Mouse (Mus musculus) stomach, postnatal 0 days (tissue): ENCODE measurements around the gene Gal. TPM values are rescaled to one million over a fixed set of nuclear protein-coding genes. Genes with fewer than 3 reads are reported as not detected.

ENCODE experiments used
- ATAC-seq: fragments of 200-750 bp; cut with Nextera tagmentation; 2 replicates; pipeline ENCODE4 v1.8.0; 2017; ENCODE audit not compliant: low FRiP score, low TSS enrichment
- DNase-seq: peaks from one replicate; pipeline ENCODE4 v3.0.0-alpha.2; 2016; ENCODE audit warnings: low spot score
- H3K27ac ChIP-seq: fragments of 300-500 bp; sonication (generic); replicated peaks from 2 replicates; pipeline ENCODE4 v1.5.1; 2014; ENCODE audit warnings: mild to moderate bottlenecking, control low read depth
- H3K27me3 ChIP-seq: fragments of 300-500 bp; sonication (generic); 2 replicates; pipeline ENCODE4 v1.6.1; 2014; ENCODE audit warnings: low read length; ENCODE audit not compliant: control insufficient read depth, insufficient read depth
- H3K36me3 ChIP-seq: fragments of 300-500 bp; sonication (generic); 2 replicates; pipeline ENCODE4 v1.6.1; 2014; ENCODE audit warnings: low read length, mixed read lengths; ENCODE audit not compliant: control insufficient read depth, insufficient read depth
- H3K4me1 ChIP-seq: fragments of 300-500 bp; sonication (generic); replicated peaks from 2 replicates; pipeline ENCODE4 v1.6.1; 2014; ENCODE audit warnings: antibody characterized with exemption; ENCODE audit not compliant: control insufficient read depth, insufficient read depth
- H3K4me2 ChIP-seq: fragments of 300-500 bp; sonication (generic); replicated peaks from 2 replicates; pipeline ENCODE4 v1.6.1; 2014; ENCODE audit warnings: low read depth, mild to moderate bottlenecking, control low read depth, moderate library complexity
- H3K4me3 ChIP-seq: fragments of 300-500 bp; sonication (generic); 2 replicates; pipeline ENCODE4 v1.5.1; 2014; ENCODE audit warnings: low read depth, low read length, control low read depth
- H3K9ac ChIP-seq: fragments of 300-500 bp; sonication (generic); 2 replicates; pipeline ENCODE4 v1.6.1; 2014; ENCODE audit warnings: mild to moderate bottlenecking, low read length, control low read depth, mixed read lengths
- H3K9me3 ChIP-seq: fragments of 300-500 bp; sonication (generic); 2 replicates; pipeline ENCODE4 v1.6.1; 2016; ENCODE audit warnings: low read length; ENCODE audit not compliant: control insufficient read depth
- CTCF ChIP-seq: IDR thresholded peaks from 2 replicates; pipeline ENCODE4 v1.5.1; 2016; ENCODE audit warnings: antibody characterized with exemption, low read depth, mild to moderate bottlenecking, moderate library complexity
- EP300 ChIP-seq: optimal IDR thresholded peaks from 2 replicates; pipeline ENCODE3; 2016; ENCODE audit warnings: antibody characterized with exemption
- WGBS: fragments of 180-500 bp; shearing (Covaris S2); extraction: QIAGEN DNeasy Blood & Tissue Kit; methylation state at CpG from one replicate; pipeline ENCODE4 v1.1.7; 2014; 5-methylcytosine and 5-hydroxymethylcytosine counted together
- polyA plus RNA-seq: library from polyadenylated mRNA; unstranded; fragments of >200 nt; fragmentation: Nextera tagmentation; extraction: Ambion mirVana; gene quantifications from 2 replicates; pipeline ENCODE4 v1.2.1, GENCODE M21; 2015

The Gal gene
- polyA plus RNA-seq, 1 experiment from 2014 or later: 11.8 TPM

GRCm38 (mm10) chr19:3363510-3363909 is 50.8 kb downstream of the Gal start:
- Histone ChIP-seq H3K4me2 (no peak overlapping the region), H3K4me3 (no peak overlapping the region), H3K27ac (no peak overlapping the region), H3K9ac (no peak overlapping the region), H3K4me1 (no peaks in the 10 kb centered on the region), H3K27me3 (no peaks in the 10 kb centered on the region), H3K9me3 (no peaks in the 10 kb centered on the region), H3K36me3 (peaks cover 37% of the 10 kb centered on the region)
- TF ChIP-seq CTCF (no peak), EP300 (no peak)
- DNase-seq (no peak), ATAC-seq (no peak)
- 92% methylated on average over 4 of the region's 4 CpGs for WGBS

Other genes starting within 250 kb of the Gal start
- 81.6 and 87.2 TPM in 2 replicates for gene Mrpl21, start 131.6 kb downstream of the Gal start, polyA plus RNA-seq
- gene Ighmbp2, start 131.5 kb downstream of the Gal start, polyA plus RNA-seq: 3.9 and 4.0 TPM in 2 replicates
- gene Cpt1a, start 92.2 kb downstream of the Gal start, polyA plus RNA-seq: 59.5 and 62.0 TPM in 2 replicates
- 0.34 and 0.48 TPM in 2 replicates for gene Tesmin, start 25.7 kb downstream of the Gal start, polyA plus RNA-seq
- gene Ppp6r3, start 161.2 kb upstream of the Gal start, polyA plus RNA-seq: 18.6 and 20.5 TPM in 2 replicates